Mouse (Mus musculus): ENCODE data around the gene Met.

DNA sequence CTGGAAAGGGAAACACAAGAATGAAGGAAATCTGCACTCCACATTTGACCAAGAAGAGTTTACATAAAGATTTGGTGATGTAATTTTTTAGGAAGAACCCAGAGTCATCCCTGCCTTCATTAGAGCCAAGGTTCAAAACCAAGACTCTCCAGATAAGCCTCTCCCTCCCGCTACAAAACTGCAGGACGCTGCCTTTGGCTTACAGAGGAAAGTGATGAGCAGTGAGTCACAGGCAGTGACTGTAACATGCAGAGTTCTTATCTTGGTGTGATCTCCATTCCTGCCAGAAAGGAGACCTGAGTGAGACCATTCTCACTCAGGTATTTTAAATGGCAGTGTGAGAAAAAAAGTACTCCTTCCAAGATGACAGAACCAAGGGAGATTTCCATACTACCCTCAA is 137.9 kb downstream of the Met start:
- TF ChIP-seq CTCF (IDR thresholded peaks at IDR 0.05; ENCODE audit: low read depth) (no peak), EP300 (optimal IDR thresholded peaks at IDR 0.05) (no peak)
